Mouse (Mus musculus): ENCODE measurements around the gene Capn9. TPM values are rescaled to one million over a fixed set of nuclear protein-coding genes. Genes with fewer than 3 reads are reported as not detected.

Gene Capn9
- polyA plus RNA-seq, 1 experiment, result not detected

DNA sequence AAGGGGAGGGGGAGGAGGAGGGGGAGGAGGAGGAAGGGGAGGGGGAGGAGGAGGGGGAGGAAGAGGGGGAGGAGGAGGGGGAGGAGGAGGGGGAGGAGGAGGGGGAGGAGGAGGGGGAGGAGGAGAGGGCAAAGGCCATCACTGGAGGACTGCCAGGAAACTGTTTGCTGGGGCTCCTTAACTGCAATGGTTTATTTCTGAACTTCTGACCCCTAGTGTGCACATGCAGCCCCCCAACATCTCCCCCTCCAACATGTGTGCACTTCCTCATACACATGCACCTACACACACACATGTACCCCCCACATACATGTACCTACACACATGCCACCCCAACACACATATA, 3.5 kb upstream of the Capn9 start:
- Histone ChIP-seq H3K4me1 (ENCODE audit: control insufficient read depth, insufficient read depth, low read length) (no peaks in the 10 kb centered on the region), H3K9me3 (replicated peaks; ENCODE audit: control insufficient read depth, insufficient read depth, low read length, poor library complexity, severe bottlenecking) (no peaks in the 10 kb centered on the region), H3K4me3 (ENCODE audit: low read depth, low read length) (no peak overlapping the region), H3K27ac (ENCODE audit: insufficient read depth, low read length) (no peak overlapping the region), H3K9ac (ENCODE audit: low read depth, poor library complexity, severe bottlenecking) (no peak overlapping the region), H3K36me3 (ENCODE audit: control insufficient read depth, insufficient read depth, low read length, poor library complexity, severe bottlenecking) (no peaks in the 10 kb centered on the region), H3K27me3 (ENCODE audit: control insufficient read depth, insufficient read depth, low read length, poor library complexity, severe bottlenecking) (no peaks in the 10 kb centered on the region)
- TF ChIP-seq POLR2A (IDR thresholded peaks at IDR 0.05; ENCODE audit: insufficient read depth, low read length), result no peak
- TF ChIP-seq CTCF (IDR thresholded peaks at IDR 0.05; ENCODE audit: low read depth, low read length), result no peak
- no peak for TF ChIP-seq EP300 (IDR thresholded peaks at IDR 0.05; ENCODE audit: insufficient read depth, low read depth, low read length)

DNA sequence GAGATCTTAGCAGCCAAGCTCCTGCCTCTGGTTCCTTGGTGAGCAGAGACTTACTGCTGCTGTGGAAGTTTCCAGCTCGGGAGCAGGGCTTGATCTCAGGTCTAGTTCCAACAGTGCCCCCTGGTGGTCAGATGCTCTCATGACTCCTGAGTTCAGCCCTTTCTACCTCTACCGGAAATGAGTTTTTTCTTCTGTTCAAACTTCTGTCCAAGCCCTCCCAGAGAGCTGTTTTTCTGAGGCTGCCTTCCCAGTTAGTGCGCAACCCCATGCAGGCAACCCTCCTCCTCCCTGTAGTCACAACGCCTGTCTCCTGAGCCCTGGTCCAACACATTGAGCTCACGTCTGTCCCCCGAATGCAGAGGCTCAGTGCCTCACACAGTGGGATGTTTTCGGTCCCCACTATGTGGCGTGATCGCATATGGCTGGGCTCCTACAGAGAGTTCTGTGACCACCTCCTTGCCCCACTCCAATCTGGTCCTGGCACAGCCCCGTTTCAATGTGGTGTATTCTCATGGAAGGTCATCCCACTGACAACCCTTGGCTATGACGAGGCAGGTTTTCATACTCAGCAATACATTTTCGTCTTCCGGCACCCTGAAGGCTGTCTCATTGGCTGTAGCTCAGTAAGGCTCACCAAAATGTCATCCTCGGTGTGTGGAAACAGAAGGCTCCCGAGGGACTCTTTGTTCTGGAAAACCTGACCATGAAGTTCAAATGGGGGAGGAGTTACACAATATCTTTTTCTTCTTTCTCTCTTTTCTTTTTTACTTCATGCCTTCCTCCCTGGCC, 2.2 kb upstream of the Capn9 start:
- Histone ChIP-seq H3K4me3 (ENCODE audit: low read depth, low read length) (no peak overlapping the region), H3K4me1 (ENCODE audit: control insufficient read depth, insufficient read depth, low read length) (no peaks in the 10 kb centered on the region), H3K9me3 (replicated peaks; ENCODE audit: control insufficient read depth, insufficient read depth, low read length, poor library complexity, severe bottlenecking) (no peaks in the 10 kb centered on the region; the same call in 1 of the 2 replicates), H3K27ac (ENCODE audit: insufficient read depth, low read length) (no peak overlapping the region), H3K36me3 (ENCODE audit: control insufficient read depth, insufficient read depth, low read length, poor library complexity, severe bottlenecking) (no peaks in the 10 kb centered on the region), H3K27me3 (ENCODE audit: control insufficient read depth, insufficient read depth, low read length, poor library complexity, severe bottlenecking) (no peaks in the 10 kb centered on the region), H3K9ac (ENCODE audit: low read depth, poor library complexity, severe bottlenecking) (no peak overlapping the region)
- TF ChIP-seq POLR2A (IDR thresholded peaks at IDR 0.05; ENCODE audit: insufficient read depth, low read length), result no peak
- peak; percentile 83 for TF ChIP-seq CTCF (IDR thresholded peaks at IDR 0.05; ENCODE audit: low read depth, low read length)

DNA sequence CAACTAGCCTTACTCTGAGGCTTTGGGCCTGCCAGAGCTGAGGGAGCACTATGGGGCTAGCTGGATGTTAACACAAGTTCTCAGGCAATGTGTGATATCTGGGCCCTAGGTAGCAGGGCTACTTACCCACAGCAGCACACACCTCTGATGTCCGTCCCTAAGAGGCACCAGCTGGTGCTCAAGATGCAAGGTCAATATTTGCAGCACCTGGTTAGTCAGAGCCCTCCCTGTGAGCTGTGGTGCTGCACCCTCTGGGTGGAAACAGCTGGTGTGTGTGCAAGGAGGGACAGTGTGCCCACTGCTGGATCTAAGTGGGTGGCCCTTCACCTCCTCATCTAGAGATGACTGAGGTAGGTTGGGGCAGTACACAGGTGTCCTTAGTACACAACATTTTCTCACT, 840 bp downstream of the Capn9 start:
- Histone ChIP-seq H3K27ac (ENCODE audit: insufficient read depth, low read length) (no peak overlapping the region), H3K27me3 (ENCODE audit: control insufficient read depth, insufficient read depth, low read length, poor library complexity, severe bottlenecking) (no peaks in the 10 kb centered on the region), H3K4me3 (ENCODE audit: low read depth, low read length) (no peak overlapping the region), H3K9ac (ENCODE audit: low read depth, poor library complexity, severe bottlenecking) (no peak overlapping the region), H3K4me1 (ENCODE audit: control insufficient read depth, insufficient read depth, low read length) (no peaks in the 10 kb centered on the region), H3K9me3 (replicated peaks; ENCODE audit: control insufficient read depth, insufficient read depth, low read length, poor library complexity, severe bottlenecking) (no peaks in the 10 kb centered on the region; the same call in 1 of the 2 replicates), H3K36me3 (ENCODE audit: control insufficient read depth, insufficient read depth, low read length, poor library complexity, severe bottlenecking) (no peaks in the 10 kb centered on the region)
- TF ChIP-seq EP300 (IDR thresholded peaks at IDR 0.05; ENCODE audit: insufficient read depth, low read depth, low read length), result no peak
- no peak for TF ChIP-seq POLR2A (IDR thresholded peaks at IDR 0.05; ENCODE audit: insufficient read depth, low read length)
- no peak for TF ChIP-seq CTCF (IDR thresholded peaks at IDR 0.05; ENCODE audit: low read depth, low read length)

DNA sequence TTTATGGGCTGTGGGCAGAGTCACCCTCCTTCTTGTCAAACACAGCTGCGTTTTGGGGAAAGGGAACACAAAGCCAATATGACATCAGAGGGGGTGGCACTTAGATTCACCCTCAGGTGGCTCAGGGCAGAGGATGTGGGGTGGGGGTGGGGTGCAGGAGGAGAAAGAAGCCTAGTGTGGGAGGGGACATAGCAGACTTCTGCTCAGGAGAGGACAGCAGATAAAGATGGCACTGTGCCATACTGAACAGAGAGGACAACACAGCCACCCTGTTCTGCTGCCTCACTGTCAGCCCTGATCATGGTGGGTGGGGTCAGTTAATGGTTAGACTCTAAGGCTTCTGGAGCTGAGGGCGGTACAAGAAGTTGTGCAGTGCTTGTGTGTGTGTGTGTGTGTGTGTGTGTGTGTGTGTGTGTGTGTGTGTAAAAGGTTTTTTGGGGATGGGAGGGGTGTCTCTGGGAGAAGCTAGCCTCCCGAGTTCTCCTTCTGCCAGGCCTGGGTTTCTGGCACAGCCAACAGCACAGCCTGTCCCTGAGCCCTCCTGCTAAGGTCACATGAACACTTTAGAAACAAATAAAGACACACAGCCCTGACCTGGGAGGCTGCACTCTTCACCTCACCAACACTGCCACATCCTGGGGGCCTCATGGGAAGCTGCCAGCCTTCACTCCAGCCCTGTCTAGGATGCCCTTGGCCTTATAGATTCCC, 10.0 kb downstream of the Capn9 start:
- no peak overlapping the region for H3K4me3 ChIP-seq (ENCODE audit: low read depth, low read length)
- H3K36me3 ChIP-seq (ENCODE audit: control insufficient read depth, insufficient read depth, low read length, poor library complexity, severe bottlenecking), result no peaks in the 10 kb centered on the region
- TF ChIP-seq EP300 (IDR thresholded peaks at IDR 0.05; ENCODE audit: insufficient read depth, low read depth, low read length) (no peak), CTCF (IDR thresholded peaks at IDR 0.05; ENCODE audit: low read depth, low read length) (no peak), POLR2A (IDR thresholded peaks at IDR 0.05; ENCODE audit: insufficient read depth, low read length) (no peak)
- no peak overlapping the region for H3K27ac ChIP-seq (ENCODE audit: insufficient read depth, low read length)
- H3K9ac ChIP-seq (ENCODE audit: low read depth, poor library complexity, severe bottlenecking), result no peak overlapping the region
- no peaks in the 10 kb centered on the region for H3K4me1 ChIP-seq (ENCODE audit: control insufficient read depth, insufficient read depth, low read length)
- no peaks in the 10 kb centered on the region for H3K27me3 ChIP-seq (ENCODE audit: control insufficient read depth, insufficient read depth, low read length, poor library complexity, severe bottlenecking)
- peaks cover 4% of the 10 kb centered on the region; the same call in 1 of the 2 replicates for H3K9me3 ChIP-seq (replicated peaks; ENCODE audit: control insufficient read depth, insufficient read depth, low read length, poor library complexity, severe bottlenecking)

DNA sequence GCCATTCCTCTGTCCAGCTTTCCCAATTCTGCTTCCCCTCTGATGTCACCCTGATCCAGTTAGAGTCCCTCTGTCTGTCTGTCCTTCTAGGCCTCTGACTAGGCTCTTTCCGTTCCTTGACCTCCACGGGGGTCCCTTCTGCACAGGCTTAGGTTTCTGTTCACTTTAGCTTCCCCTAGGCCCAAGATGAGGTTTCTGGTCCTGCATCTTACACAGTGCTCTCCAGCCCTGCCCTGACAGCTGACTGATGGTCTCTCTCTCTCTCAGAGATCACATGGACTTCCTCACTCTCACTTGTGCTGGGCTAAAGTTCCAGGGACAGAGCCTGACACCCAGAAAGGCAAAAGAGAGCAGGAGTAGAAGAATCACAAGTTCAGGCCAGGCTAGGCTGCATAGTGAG, 10.6 kb downstream of the Capn9 start:
- Histone ChIP-seq H3K9ac (ENCODE audit: low read depth, poor library complexity, severe bottlenecking) (no peak overlapping the region), H3K4me1 (ENCODE audit: control insufficient read depth, insufficient read depth, low read length) (no peaks in the 10 kb centered on the region), H3K9me3 (replicated peaks; ENCODE audit: control insufficient read depth, insufficient read depth, low read length, poor library complexity, severe bottlenecking) (peaks cover 4% of the 10 kb centered on the region; the same call in 1 of the 2 replicates), H3K36me3 (ENCODE audit: control insufficient read depth, insufficient read depth, low read length, poor library complexity, severe bottlenecking) (no peaks in the 10 kb centered on the region), H3K27ac (ENCODE audit: insufficient read depth, low read length) (no peak overlapping the region), H3K27me3 (ENCODE audit: control insufficient read depth, insufficient read depth, low read length, poor library complexity, severe bottlenecking) (no peaks in the 10 kb centered on the region), H3K4me3 (ENCODE audit: low read depth, low read length) (no peak overlapping the region)
- TF ChIP-seq EP300 (IDR thresholded peaks at IDR 0.05; ENCODE audit: insufficient read depth, low read depth, low read length) (no peak), POLR2A (IDR thresholded peaks at IDR 0.05; ENCODE audit: insufficient read depth, low read length) (no peak), CTCF (IDR thresholded peaks at IDR 0.05; ENCODE audit: low read depth, low read length) (no peak)

DNA sequence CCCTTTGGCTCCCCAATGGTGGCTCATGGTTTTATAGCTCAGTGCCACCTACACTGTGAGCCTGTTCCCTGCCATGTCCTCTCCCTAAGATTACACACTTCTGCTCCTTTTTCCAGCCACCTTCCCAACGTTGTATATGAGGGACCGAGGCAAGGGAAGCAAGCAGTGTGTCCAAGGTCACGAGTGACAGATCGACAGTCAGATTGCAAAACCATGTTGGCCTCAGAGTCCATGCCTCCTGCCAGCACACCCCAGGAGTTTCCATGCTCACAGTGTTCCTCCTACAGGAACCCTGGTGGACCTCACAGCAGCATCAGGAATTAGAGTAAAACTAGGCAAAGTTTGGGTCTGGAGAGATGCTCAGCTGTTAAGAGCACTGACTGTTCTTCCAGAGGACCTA, 13.5 kb downstream of the Capn9 start:
- H3K9me3 ChIP-seq (replicated peaks; ENCODE audit: control insufficient read depth, insufficient read depth, low read length, poor library complexity, severe bottlenecking), result no peaks in the 10 kb centered on the region
- H3K36me3 ChIP-seq (ENCODE audit: control insufficient read depth, insufficient read depth, low read length, poor library complexity, severe bottlenecking), result no peaks in the 10 kb centered on the region
- no peaks in the 10 kb centered on the region for H3K4me1 ChIP-seq (ENCODE audit: control insufficient read depth, insufficient read depth, low read length)
- H3K27ac ChIP-seq (ENCODE audit: insufficient read depth, low read length), result no peak overlapping the region
- H3K4me3 ChIP-seq (ENCODE audit: low read depth, low read length), result no peak overlapping the region
- no peaks in the 10 kb centered on the region for H3K27me3 ChIP-seq (ENCODE audit: control insufficient read depth, insufficient read depth, low read length, poor library complexity, severe bottlenecking)
- TF ChIP-seq CTCF (IDR thresholded peaks at IDR 0.05; ENCODE audit: low read depth, low read length), result no peak
- TF ChIP-seq POLR2A (IDR thresholded peaks at IDR 0.05; ENCODE audit: insufficient read depth, low read length), result no peak
- TF ChIP-seq EP300 (IDR thresholded peaks at IDR 0.05; ENCODE audit: insufficient read depth, low read depth, low read length), result no peak
- no peak overlapping the region for H3K9ac ChIP-seq (ENCODE audit: low read depth, poor library complexity, severe bottlenecking)
